Mouse (Mus musculus) hindbrain, embryonic 14.5 days (tissue): Measurements from ENCODE around the gene Olfr1497. TPM values are rescaled to one million over a fixed set of nuclear protein-coding genes. Genes with fewer than 3 reads are reported as not detected.
A peak's percentile ranks its signal among the peaks of the same experiment; 100 is the strongest.
"Not testable (repeated sequence)": the region's sequence is repeated elsewhere in the genome, so short reads cannot be mapped to it uniquely, and the experiment has no call there.

Source experiments
- ATAC-seq: fragments of 200-750 bp; cut with Nextera tagmentation; 2 replicates; pipeline ENCODE4 v1.8.0; 2017; ENCODE audit warnings: moderate number of reproducible peaks, mild to moderate bottlenecking, moderate TSS enrichment, moderate library complexity; ENCODE audit not compliant: low FRiP score
- DNase-seq: peaks from one replicate; pipeline ENCODE4 v3.0.0-alpha.2; 2015; ENCODE audit warnings: low spot score
- H3K27ac ChIP-seq: fragments of 300-500 bp; sonication (generic); 2 replicates; pipeline ENCODE4 v1.5.1; 2014; ENCODE audit warnings: mild to moderate bottlenecking, moderate library complexity
- H3K27me3 ChIP-seq: fragments of 300-500 bp; sonication (generic); 2 replicates; pipeline ENCODE4 v1.6.1; 2014; ENCODE audit warnings: mild to moderate bottlenecking, low read length, mixed read lengths; ENCODE audit not compliant: control insufficient read depth, insufficient read depth
- H3K36me3 ChIP-seq: fragments of 300-500 bp; sonication (generic); replicated peaks from 2 replicates; pipeline ENCODE4 v1.6.1; 2014; ENCODE audit not compliant: control insufficient read depth, insufficient read depth
- H3K4me1 ChIP-seq: fragments of 300-500 bp; sonication (generic); replicated peaks from 2 replicates; pipeline ENCODE4 v1.6.1; 2014; ENCODE audit warnings: antibody characterized with exemption, low read length, mixed read lengths; ENCODE audit not compliant: control insufficient read depth, insufficient read depth
- H3K4me2 ChIP-seq: fragments of 300-500 bp; sonication (generic); replicated peaks from 2 replicates; pipeline ENCODE4 v1.6.1; 2014; ENCODE audit warnings: mild to moderate bottlenecking, moderate library complexity
- H3K4me3 ChIP-seq: fragments of 300-500 bp; sonication (generic); replicated peaks from 2 replicates; pipeline ENCODE4 v1.5.1; 2014; ENCODE audit warnings: mild to moderate bottlenecking, low read length
- H3K9ac ChIP-seq: fragments of 300-500 bp; sonication (generic); 2 replicates; pipeline ENCODE4 v1.6.1; 2014
- H3K9me3 ChIP-seq: fragments of 300-500 bp; sonication (generic); 2 replicates; pipeline ENCODE4 v1.6.1; 2016; ENCODE audit warnings: low read length; ENCODE audit not compliant: control insufficient read depth
- WGBS: fragments of 180-500 bp; shearing (Covaris S2); extraction: QIAGEN DNeasy Blood & Tissue Kit; methylation state at CpG from one replicate; pipeline ENCODE4 v1.1.7; 2014; 5-methylcytosine and 5-hydroxymethylcytosine counted together
- polyA plus RNA-seq: library from polyadenylated mRNA; unstranded; fragments of >200 nt; fragmentation: Nextera tagmentation; extraction: Ambion mirVana; gene quantifications from 2 replicates; pipeline ENCODE4 v1.2.1, GENCODE M21; 2014

Gene Olfr1497
- polyA plus RNA-seq: not detected in 2 replicates

DNA sequence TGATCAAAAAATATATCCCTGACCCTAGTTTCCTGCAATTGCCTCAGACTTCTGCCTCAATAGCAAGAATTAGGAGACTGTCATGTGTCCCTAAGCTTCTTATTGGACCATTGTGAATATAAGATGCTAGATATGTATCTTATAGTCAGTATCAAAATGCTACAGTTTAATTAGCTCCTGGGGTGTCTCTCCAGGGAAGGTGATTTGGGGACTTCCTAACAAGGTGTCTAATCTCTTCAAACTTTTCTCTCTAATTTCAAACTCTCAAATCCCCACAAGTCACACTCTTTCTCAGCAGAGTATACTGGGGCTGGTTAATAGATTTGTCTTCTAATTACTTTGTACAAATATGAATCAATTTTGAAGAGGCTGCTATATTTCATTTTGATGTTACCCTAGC lies at the start of gene Olfr1497:
Gene Olfr1497, minus strand, starts transcription at position 101 of the 400 bp plus-strand sequence.
- ATAC-seq (no peak), DNase-seq (no peak)
- no peaks in the 10 kb centered on the region for H3K4me1 ChIP-seq
- H3K27me3 ChIP-seq: no peaks in the 10 kb centered on the region
- no peak within 1 kb of the TSS for H3K9ac ChIP-seq
- no peaks in the 10 kb centered on the region for H3K36me3 ChIP-seq
- H3K27ac ChIP-seq: no peak within 1 kb of the TSS
- H3K4me2 ChIP-seq: no peak within 1 kb of the TSS
- no peaks in the 10 kb centered on the region for H3K9me3 ChIP-seq
- H3K4me3 ChIP-seq: no peak within 1 kb of the TSS

- H3K9ac ChIP-seq: no peak within 1 kb of the TSS
- H3K4me1 ChIP-seq: no peaks in the 10 kb centered on the region
- no peak within 1 kb of the TSS for H3K4me2 ChIP-seq
- no peak for DNase-seq
- no peaks in the 10 kb centered on the region for H3K9me3 ChIP-seq
- no peak within 1 kb of the TSS for H3K27ac ChIP-seq
- no peaks in the 10 kb centered on the region for H3K36me3 ChIP-seq
- H3K4me3 ChIP-seq: no peak within 1 kb of the TSS
- no peaks in the 10 kb centered on the region for H3K27me3 ChIP-seq
- ATAC-seq: no peak
Observed at GRCm38 (mm10) chr19:13830388-13830787, 32.4 kb upstream of the Olfr1497 start, which contains the start of gene Olfr1500. TSS of gene Olfr1500 (minus strand) at chr19:13830488.

- WGBS: 81% methylated on average over 3 of the region's 3 CpGs
- Histone ChIP-seq H3K9ac (no peak overlapping the region), H3K27me3 (no peaks in the 10 kb centered on the region), H3K4me3 (no peak overlapping the region), H3K9me3 (no peaks in the 10 kb centered on the region), H3K36me3 (no peaks in the 10 kb centered on the region), H3K4me1 (no peaks in the 10 kb centered on the region), H3K27ac (no peak overlapping the region), H3K4me2 (no peak overlapping the region)
- ATAC-seq: no peak
- DNase-seq: no peak
Observed at GRCm38 (mm10) chr19:13828447-13828846, 30.4 kb upstream of the Olfr1497 start.

- WGBS: 74% methylated on average over 5 of the region's 5 CpGs
- H3K27me3 ChIP-seq: no peaks in the 10 kb centered on the region
- no peaks in the 10 kb centered on the region for H3K36me3 ChIP-seq
- H3K9ac ChIP-seq: no peak overlapping the region
- DNase-seq: no peak
- no peak overlapping the region for H3K27ac ChIP-seq
- no peak overlapping the region for H3K4me2 ChIP-seq
- no peak for ATAC-seq
- H3K4me3 ChIP-seq: no peak overlapping the region
- no peaks in the 10 kb centered on the region for H3K4me1 ChIP-seq
- H3K9me3 ChIP-seq: no peaks in the 10 kb centered on the region
Observed at GRCm38 (mm10) chr19:13820847-13821246, 22.8 kb upstream of the Olfr1497 start.

GRCm38 (mm10) chr19:13819347-13819746 lies 21.3 kb upstream of the Olfr1497 start, which contains the start of gene Olfr1499:
TSS of gene Olfr1499 (minus strand) at chr19:13819447.
- no peak for DNase-seq
- no peak for ATAC-seq

GRCm38 (mm10) chr19:13818827-13819226 lies 20.8 kb upstream of the Olfr1497 start:
- H3K27ac ChIP-seq: no peak overlapping the region
- DNase-seq (peak; percentile 58), ATAC-seq (no peak)
- no peaks in the 10 kb centered on the region for H3K9me3 ChIP-seq
- WGBS: 40% methylated on average over 5 of the region's 5 CpGs
- H3K36me3 ChIP-seq: no peaks in the 10 kb centered on the region
- no peak overlapping the region for H3K9ac ChIP-seq
- H3K4me2 ChIP-seq: no peak overlapping the region
- H3K4me3 ChIP-seq: no peak overlapping the region
- H3K4me1 ChIP-seq: no peaks in the 10 kb centered on the region
- H3K27me3 ChIP-seq: no peaks in the 10 kb centered on the region

More at GRCm38 (mm10) chr19:13819347-13819746, 21.3 kb upstream of the Olfr1497 start, which contains the start of gene Olfr1499:
- no peaks in the 10 kb centered on the region for H3K4me1 ChIP-seq
- H3K36me3 ChIP-seq: no peaks in the 10 kb centered on the region
- no peak within 1 kb of the TSS for H3K4me3 ChIP-seq
- no peak within 1 kb of the TSS for H3K4me2 ChIP-seq
- H3K27ac ChIP-seq: no peak within 1 kb of the TSS
- no peaks in the 10 kb centered on the region for H3K9me3 ChIP-seq
- no peak within 1 kb of the TSS for H3K9ac ChIP-seq
- no peaks in the 10 kb centered on the region for H3K27me3 ChIP-seq

DNA sequence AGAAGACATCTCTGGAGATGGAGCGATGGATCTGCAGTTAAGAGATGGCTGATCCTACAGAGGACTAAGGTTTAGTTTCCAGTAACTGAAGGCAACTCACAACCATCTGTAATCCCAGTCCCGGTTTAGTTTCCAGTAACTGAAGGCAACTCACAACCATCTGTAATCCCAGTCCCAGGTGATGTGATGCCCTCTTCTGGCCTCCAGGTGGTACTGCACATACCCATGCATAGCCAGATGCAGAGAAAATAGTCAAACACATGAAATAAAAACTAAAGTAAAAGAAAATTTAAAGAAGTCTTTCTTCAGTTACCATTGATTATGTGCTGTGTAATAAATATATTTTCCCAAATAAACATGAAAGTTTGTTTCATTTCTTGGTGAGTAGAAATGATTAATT lies 14.8 kb upstream of the Olfr1497 start:
- WGBS: 62% methylated on average over 2 of the region's 2 CpGs

DNA sequence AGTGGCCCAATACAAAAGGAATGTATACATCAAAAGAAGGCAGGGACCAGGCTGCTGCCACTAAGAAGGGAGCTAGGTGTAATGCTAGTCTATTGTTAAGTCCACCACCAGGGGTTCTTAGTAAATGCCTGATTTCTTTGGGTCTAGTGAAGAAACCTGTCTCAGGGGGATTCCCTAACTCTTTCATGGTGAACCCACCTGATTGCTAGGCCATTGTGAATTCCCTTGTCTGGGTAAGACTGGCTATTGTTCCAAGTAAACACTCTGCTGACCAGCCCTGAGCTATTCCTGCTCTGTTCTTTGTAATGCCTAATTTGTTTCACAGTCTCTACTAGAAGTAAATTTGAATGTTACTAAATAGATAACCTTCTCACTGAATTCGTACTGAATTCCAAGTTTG lies 7.5 kb upstream of the Olfr1497 start:
- 60% methylated on average over 1 of the region's 1 CpGs for WGBS
- not testable (repeated sequence) for ATAC-seq, H3K4me3 ChIP-seq, H3K27ac ChIP-seq, H3K36me3 ChIP-seq, DNase-seq, H3K4me2 ChIP-seq, H3K9me3 ChIP-seq, H3K4me1 ChIP-seq, H3K27me3 ChIP-seq, H3K9ac ChIP-seq

More for the DNA sequence above, 14.8 kb upstream of the Olfr1497 start:
- Histone ChIP-seq H3K9me3 (no peaks in the 10 kb centered on the region), H3K4me1 (no peaks in the 10 kb centered on the region), H3K27me3 (no peaks in the 10 kb centered on the region), H3K4me2 (no peak overlapping the region), H3K4me3 (no peak overlapping the region), H3K36me3 (no peaks in the 10 kb centered on the region), H3K9ac (no peak overlapping the region), H3K27ac (no peak overlapping the region)
- ATAC-seq (no peak), DNase-seq (no peak)

DNA sequence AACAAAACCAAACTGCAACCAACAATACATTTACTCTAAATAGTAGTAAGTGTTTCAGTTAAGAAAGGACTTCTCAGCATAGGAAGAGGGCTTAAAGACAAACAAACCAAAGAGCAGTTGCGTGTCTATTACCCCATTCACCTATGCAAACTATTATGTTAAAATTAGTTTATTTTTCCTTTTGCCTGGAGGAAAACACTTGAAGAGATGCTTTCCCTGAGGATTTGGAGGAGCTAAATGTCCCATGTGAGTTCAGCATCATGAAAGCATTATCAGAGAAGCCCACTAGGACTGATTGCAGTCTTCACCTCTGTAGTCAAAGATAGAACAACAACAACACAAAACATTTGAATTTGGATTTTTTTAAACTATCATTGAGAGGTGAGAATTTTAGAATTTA lies 20.4 kb downstream of the Olfr1497 start, which contains the start of gene Olfr1496:
Gene Olfr1496, plus strand, starts transcription at position 301 of the 400 bp plus-strand sequence.
- 94% methylated on average over 1 of the region's 1 CpGs for WGBS
- no peaks in the 10 kb centered on the region for H3K27me3 ChIP-seq

More for the DNA sequence above, 20.4 kb downstream of the Olfr1497 start, which contains the start of gene Olfr1496:
- H3K9me3 ChIP-seq: no peaks in the 10 kb centered on the region
- no peak for ATAC-seq
- H3K36me3 ChIP-seq: no peaks in the 10 kb centered on the region
- no peaks in the 10 kb centered on the region for H3K4me1 ChIP-seq
- no peak for DNase-seq
- H3K4me2 ChIP-seq: no peak within 1 kb of the TSS
- no peak within 1 kb of the TSS for H3K4me3 ChIP-seq
- no peak within 1 kb of the TSS for H3K27ac ChIP-seq
- no peak within 1 kb of the TSS for H3K9ac ChIP-seq
